Mouse (Mus musculus) bone marrow, adult 2 months (tissue): ENCODE measurements at regions not wholly inside any gene's neighbourhood (a gene's known extent, or its start where the extent isn't known, plus 50 kb on each side); places are given as distances from the start of the nearest gene placed in this dataset.
"Not testable (repeated sequence)": the region's sequence is repeated elsewhere in the genome, so short reads cannot be mapped to it uniquely, and the experiment has no call there.

Experiments
- H3K27ac ChIP-seq: fragments of 200-500 bp; 2 replicates; pipeline ENCODE4 v1.5.1; 2012; ENCODE audit warnings: low read depth, mild to moderate bottlenecking, control low read depth, inconsistent platforms, low read length; ENCODE audit not compliant: control insufficient read depth, poor library complexity, insufficient read depth
- H3K4me1 ChIP-seq: fragments of 200-500 bp; 2 replicates; pipeline ENCODE4 v1.6.1; 2011; ENCODE audit warnings: low read length; ENCODE audit not compliant: control insufficient read depth, insufficient read depth
- H3K4me3 ChIP-seq: fragments of 200-500 bp; replicated peaks from 2 replicates; pipeline ENCODE3; 2011; ENCODE audit warnings: mild to moderate bottlenecking, low read depth, low read length, control low read depth; ENCODE audit not compliant: control insufficient read depth
- CTCF ChIP-seq: fragments of 200-500 bp; IDR thresholded peaks from 2 replicates; pipeline ENCODE4 v1.5.1; 2011; ENCODE audit warnings: low read length, control low read depth; ENCODE audit not compliant: control insufficient read depth, insufficient read depth
- POLR2A ChIP-seq: fragments of 200-500 bp; IDR thresholded peaks from 2 replicates; pipeline ENCODE4 v1.6.1; 2011; ENCODE audit warnings: low read depth, mild to moderate bottlenecking, control low read depth, low read length, borderline replicate concordance; ENCODE audit not compliant: control insufficient read depth
- WGBS: fragments of 180-500 bp; shearing (Covaris S2); methylation state at CpG from one replicate; pipeline ENCODE4 v1.1.7; 2018; 5-methylcytosine and 5-hydroxymethylcytosine counted together

- Histone ChIP-seq H3K27ac (no peak overlapping the region), H3K4me3 (no peak overlapping the region), H3K4me1 (no peaks in the 10 kb centered on the region)
- TF ChIP-seq CTCF (no peak), POLR2A (no peak)
- WGBS = 68% methylated on average over 1 of the region's 1 CpGs
Observed at GRCm38 (mm10) chr9:33611511-33611910, 874.2 kb upstream of the Kirrel3 start.

GRCm38 (mm10) chr9:33624378-33624777 is 861.3 kb upstream of the Kirrel3 start:
- Histone ChIP-seq H3K4me3 (no peak overlapping the region), H3K4me1 (no peaks in the 10 kb centered on the region), H3K27ac (no peak overlapping the region)
- WGBS = 69% methylated on average over 1 of the region's 1 CpGs
- TF ChIP-seq POLR2A = no peak
- no peak for TF ChIP-seq CTCF

DNA sequence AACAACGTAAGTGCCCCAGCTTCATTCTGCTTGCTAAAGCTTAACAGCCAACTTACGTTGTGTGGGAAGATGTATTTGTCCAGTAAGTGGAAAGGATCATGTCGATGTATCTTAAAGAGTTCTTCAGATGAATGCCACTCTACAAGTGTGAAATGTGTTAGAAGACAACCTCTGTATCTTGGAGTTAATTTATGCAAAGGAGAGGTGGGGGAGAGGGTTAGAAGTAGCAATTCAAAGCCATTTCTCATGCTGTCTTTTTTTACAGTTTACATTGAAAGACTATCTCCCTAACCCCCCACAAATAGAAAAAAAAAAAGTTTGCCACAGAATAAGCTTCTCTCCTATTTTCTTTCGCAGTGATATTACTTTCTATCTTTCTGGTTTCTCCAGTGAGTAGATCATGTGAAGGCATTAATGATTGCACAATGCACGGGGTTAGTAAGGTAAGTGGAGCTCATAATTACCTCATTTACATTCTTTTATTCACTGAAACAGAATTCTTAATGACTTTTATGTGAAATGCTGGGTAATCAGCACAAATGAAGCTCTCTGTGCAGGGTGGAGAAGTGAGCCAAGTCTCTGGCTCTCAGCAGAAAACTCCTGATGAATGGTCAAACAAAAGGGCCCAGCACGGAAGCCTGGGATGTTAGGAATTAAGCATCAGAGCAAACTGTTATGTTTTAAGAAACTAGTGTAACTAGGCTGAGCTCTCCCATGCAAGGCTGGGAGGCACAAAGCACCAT is 855.8 kb upstream of the Kirrel3 start:
- 59% methylated on average over 6 of the region's 6 CpGs for WGBS
- no peak for TF ChIP-seq CTCF
- no peak for TF ChIP-seq POLR2A
- no peaks in the 10 kb centered on the region for H3K4me1 ChIP-seq
- H3K27ac ChIP-seq = no peak overlapping the region
- no peak overlapping the region for H3K4me3 ChIP-seq

GRCm38 (mm10) chr9:33662978-33663377 is 822.7 kb upstream of the Kirrel3 start:
- 76% methylated on average over 5 of the region's 5 CpGs for WGBS
- TF ChIP-seq CTCF (no peak), POLR2A (no peak)
- Histone ChIP-seq H3K4me3 (no peak overlapping the region), H3K4me1 (no peaks in the 10 kb centered on the region), H3K27ac (no peak overlapping the region)

GRCm38 (mm10) chr9:33681129-33681528 is 804.6 kb upstream of the Kirrel3 start:
- WGBS = 35% methylated on average over 1 of the region's 1 CpGs
- no peak for TF ChIP-seq POLR2A
- TF ChIP-seq CTCF = no peak

GRCm38 (mm10) chr9:33691731-33692130 is 794.0 kb upstream of the Kirrel3 start:
- Histone ChIP-seq H3K4me1 (no peaks in the 10 kb centered on the region), H3K27ac (no peak overlapping the region), H3K4me3 (no peak overlapping the region)
- 71% methylated on average over 4 of the region's 4 CpGs for WGBS
- TF ChIP-seq POLR2A = no peak

More at GRCm38 (mm10) chr9:33681129-33681528, 804.6 kb upstream of the Kirrel3 start:
- Histone ChIP-seq H3K4me3 (no peak overlapping the region), H3K4me1 (no peaks in the 10 kb centered on the region), H3K27ac (no peak overlapping the region)

- TF ChIP-seq CTCF (no peak), POLR2A (no peak)
Observed at GRCm38 (mm10) chr9:33717614-33718013, 768.1 kb upstream of the Kirrel3 start.

DNA sequence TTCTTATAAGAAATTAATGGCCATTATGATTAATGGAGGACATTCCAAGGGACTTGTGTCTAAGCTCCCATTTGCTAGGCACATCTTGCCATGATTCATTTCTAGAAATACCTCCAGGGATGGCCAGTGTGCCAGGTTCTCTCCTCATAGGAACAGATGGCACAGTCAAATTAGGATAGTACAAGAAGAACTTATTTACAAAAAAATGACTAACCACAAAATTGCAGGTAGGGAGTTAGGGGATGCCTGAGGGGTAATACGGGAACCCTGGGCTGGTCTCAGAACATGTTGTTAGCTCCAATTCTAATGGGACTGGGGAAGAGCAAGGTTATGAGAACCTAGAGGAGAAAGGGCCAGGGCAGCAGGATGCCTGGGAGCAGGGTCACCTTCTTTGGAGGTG is 760.9 kb upstream of the Kirrel3 start:
- WGBS = 59% methylated on average over 1 of the region's 1 CpGs

More at GRCm38 (mm10) chr9:33717614-33718013, 768.1 kb upstream of the Kirrel3 start:
- 72% methylated on average over 2 of the region's 2 CpGs for WGBS
- Histone ChIP-seq H3K4me3 (no peak overlapping the region), H3K27ac (no peak overlapping the region), H3K4me1 (no peaks in the 10 kb centered on the region)

GRCm38 (mm10) chr9:33728058-33728457 is 757.6 kb upstream of the Kirrel3 start:
- H3K4me3 ChIP-seq, H3K4me1 ChIP-seq, H3K27ac ChIP-seq: not testable (repeated sequence)
- WGBS = 90% methylated on average over 24 of the region's 37 CpGs

More for the DNA sequence above, 760.9 kb upstream of the Kirrel3 start:
- Histone ChIP-seq H3K4me3 (no peak overlapping the region), H3K27ac (no peak overlapping the region), H3K4me1 (no peaks in the 10 kb centered on the region)
- no peak for TF ChIP-seq POLR2A
- TF ChIP-seq CTCF = no peak
